Mouse (Mus musculus): ENCODE measurements around the gene Foxk1. TPM values are rescaled to one million over a fixed set of nuclear protein-coding genes. Genes with fewer than 3 reads are reported as not detected.
A peak's percentile ranks its signal among the peaks of the same experiment; 100 is the strongest.

Gene Foxk1
- polyA plus RNA-seq, 1 experiment from 2014 or later: 4.3 TPM

GRCm38 (mm10) chr5:142443994-142444393 lies 42.7 kb downstream of the Foxk1 start:
- no peaks in the 10 kb centered on the region for H3K9me3 ChIP-seq
- DNase-seq (ENCODE audit: extremely low spot score, low spot score): no peak
- peaks cover 9% of the 10 kb centered on the region; the same call in 1 of the 2 replicates for H3K27me3 ChIP-seq (ENCODE audit: poor library complexity, severe bottlenecking)
- peak overlapping the region; percentile 42; the same call in 1 of the 2 replicates for H3K27ac ChIP-seq
- H3K36me3 ChIP-seq (replicated peaks): peaks cover 6% of the 10 kb centered on the region
- peaks cover 88% of the 10 kb centered on the region for H3K4me1 ChIP-seq
- 80% methylated on average over 14 of the region's 14 CpGs for WGBS
- no peak overlapping the region for H3K4me3 ChIP-seq

GRCm38 (mm10) chr5:142444791-142445531 lies 43.7 kb downstream of the Foxk1 start:
- Histone ChIP-seq H3K4me3 (no peak overlapping the region), H3K36me3 (replicated peaks) (peaks cover 13% of the 10 kb centered on the region), H3K27me3 (ENCODE audit: poor library complexity, severe bottlenecking) (peaks cover 5% of the 10 kb centered on the region; the same call in 1 of the 2 replicates), H3K4me1 (peaks cover 78% of the 10 kb centered on the region), H3K9me3 (no peaks in the 10 kb centered on the region), H3K27ac (peak overlapping the region; percentile 69; the same call in 1 of the 2 replicates)
- WGBS: 75% methylated on average over 11 of the region's 11 CpGs
- DNase-seq (ENCODE audit: extremely low spot score, low spot score): no peak

- Histone ChIP-seq H3K27ac (peak overlapping the region; percentile 69), H3K36me3 (replicated peaks) (peaks cover 20% of the 10 kb centered on the region), H3K27me3 (ENCODE audit: poor library complexity, severe bottlenecking) (peaks cover 5% of the 10 kb centered on the region; the same call in 1 of the 2 replicates), H3K9me3 (no peaks in the 10 kb centered on the region), H3K4me3 (no peak overlapping the region), H3K4me1 (peaks cover 73% of the 10 kb centered on the region)
- DNase-seq (ENCODE audit: extremely low spot score, low spot score): no peak
- 53% methylated on average over 8 of the region's 8 CpGs for WGBS
These were observed 44.4 kb downstream of the Foxk1 start for GRCm38 (mm10) chr5:142445709-142446108.

GRCm38 (mm10) chr5:142448076-142448475 lies 46.8 kb downstream of the Foxk1 start:
- DNase-seq (ENCODE audit: extremely low spot score, low spot score): peak; percentile 91
- Histone ChIP-seq H3K36me3 (replicated peaks) (peaks cover 42% of the 10 kb centered on the region), H3K4me3 (peak overlapping the region; percentile 4; the same call in 1 of the 2 replicates), H3K27ac (peak overlapping the region; percentile 82), H3K27me3 (ENCODE audit: poor library complexity, severe bottlenecking) (no peaks in the 10 kb centered on the region), H3K9me3 (no peaks in the 10 kb centered on the region), H3K4me1 (peaks cover 66% of the 10 kb centered on the region)
- WGBS: 10% methylated on average over 9 of the region's 9 CpGs

- H3K27ac ChIP-seq: peak overlapping the region; percentile 82
These were observed 47.3 kb downstream of the Foxk1 start for GRCm38 (mm10) chr5:142448623-142449022.

GRCm38 (mm10) chr5:142450846-142451245 lies 49.5 kb downstream of the Foxk1 start:
- WGBS: 88% methylated on average over 9 of the region's 9 CpGs
- peaks cover 70% of the 10 kb centered on the region for H3K36me3 ChIP-seq (replicated peaks)
- no peak overlapping the region for H3K4me3 ChIP-seq
- no peak for DNase-seq (ENCODE audit: extremely low spot score, low spot score)
- 0 out of 2 replicates have a peak overlapping the region, but pooled peaks have one; percentile 17 for H3K27ac ChIP-seq
- H3K4me1 ChIP-seq: peaks cover 39% of the 10 kb centered on the region
- H3K27me3 ChIP-seq (ENCODE audit: poor library complexity, severe bottlenecking): no peaks in the 10 kb centered on the region
- no peaks in the 10 kb centered on the region for H3K9me3 ChIP-seq

More at GRCm38 (mm10) chr5:142448623-142449022, 47.3 kb downstream of the Foxk1 start:
- no peak for DNase-seq (ENCODE audit: extremely low spot score, low spot score)
- H3K36me3 ChIP-seq (replicated peaks): peaks cover 48% of the 10 kb centered on the region
- WGBS: 68% methylated on average over 12 of the region's 12 CpGs
- no peaks in the 10 kb centered on the region for H3K27me3 ChIP-seq (ENCODE audit: poor library complexity, severe bottlenecking)
- H3K4me1 ChIP-seq: peaks cover 61% of the 10 kb centered on the region
- H3K9me3 ChIP-seq: no peaks in the 10 kb centered on the region
- no peak overlapping the region for H3K4me3 ChIP-seq

GRCm38 (mm10) chr5:142451759-142452158 lies 50.5 kb downstream of the Foxk1 start:
- Histone ChIP-seq H3K4me3 (no peak overlapping the region), H3K9me3 (no peaks in the 10 kb centered on the region), H3K36me3 (replicated peaks) (peaks cover 79% of the 10 kb centered on the region), H3K27me3 (ENCODE audit: poor library complexity, severe bottlenecking) (no peaks in the 10 kb centered on the region), H3K4me1 (peaks cover 40% of the 10 kb centered on the region), H3K27ac (0 out of 2 replicates have a peak overlapping the region, but pooled peaks have one; percentile 17)
- whole genome bisulfite sequencing: 27% methylated on average over 1 of the region's 1 CpGs
- peak; percentile 68 for DNase-seq (ENCODE audit: extremely low spot score, low spot score)

GRCm38 (mm10) chr5:142453742-142454141 lies 52.4 kb downstream of the Foxk1 start:
- Histone ChIP-seq H3K9me3 (no peaks in the 10 kb centered on the region), H3K4me1 (peaks cover 21% of the 10 kb centered on the region), H3K4me3 (no peak overlapping the region), H3K27ac (no peak overlapping the region), H3K27me3 (ENCODE audit: poor library complexity, severe bottlenecking) (no peaks in the 10 kb centered on the region), H3K36me3 (replicated peaks) (peaks cover 98% of the 10 kb centered on the region)
- WGBS: 93% methylated on average over 13 of the region's 13 CpGs
- no peak for DNase-seq (ENCODE audit: extremely low spot score, low spot score)

- Histone ChIP-seq H3K27ac (0 out of 2 replicates have a peak overlapping the region, but pooled peaks have one; percentile 17), H3K27me3 (ENCODE audit: poor library complexity, severe bottlenecking) (no peaks in the 10 kb centered on the region), H3K9me3 (no peaks in the 10 kb centered on the region), H3K36me3 (replicated peaks) (peaks cover 92% of the 10 kb centered on the region), H3K4me3 (no peak overlapping the region), H3K4me1 (peaks cover 12% of the 10 kb centered on the region)
- DNase-seq (ENCODE audit: extremely low spot score, low spot score): no peak
- WGBS: 88% methylated on average over 15 of the region's 15 CpGs
These were observed 55.0 kb downstream of the Foxk1 start for GRCm38 (mm10) chr5:142456318-142456717.

- 90% methylated on average over 10 of the region's 10 CpGs for WGBS
- no peaks in the 10 kb centered on the region for H3K27me3 ChIP-seq (ENCODE audit: poor library complexity, severe bottlenecking)
- DNase-seq (ENCODE audit: extremely low spot score, low spot score): no peak
- H3K4me1 ChIP-seq: 0 out of 2 replicates have a peak, but pooled peaks cover 5% of the 10 kb centered on the region
- H3K9me3 ChIP-seq: no peaks in the 10 kb centered on the region
- H3K4me3 ChIP-seq: no peak overlapping the region
- no peak overlapping the region for H3K27ac ChIP-seq
- H3K36me3 ChIP-seq (replicated peaks): peaks cover 88% of the 10 kb centered on the region
These were observed 56.0 kb downstream of the Foxk1 start for GRCm38 (mm10) chr5:142457345-142457744.

- no peaks in the 10 kb centered on the region for H3K27me3 ChIP-seq (ENCODE audit: poor library complexity, severe bottlenecking)
- 91% methylated on average over 17 of the region's 17 CpGs for WGBS
- H3K9me3 ChIP-seq: no peaks in the 10 kb centered on the region
- H3K27ac ChIP-seq: no peak overlapping the region
- peaks cover 12% of the 10 kb centered on the region for H3K4me1 ChIP-seq
- DNase-seq (ENCODE audit: extremely low spot score, low spot score): no peak
- peaks cover 75% of the 10 kb centered on the region for H3K36me3 ChIP-seq (replicated peaks)
- no peak overlapping the region for H3K4me3 ChIP-seq
These were observed 57.7 kb downstream of the Foxk1 start for GRCm38 (mm10) chr5:142458791-142459557.

GRCm38 (mm10) chr5:142459834-142460233 lies 58.5 kb downstream of the Foxk1 start:
- no peaks in the 10 kb centered on the region for H3K27me3 ChIP-seq (ENCODE audit: poor library complexity, severe bottlenecking)
- no peaks in the 10 kb centered on the region for H3K9me3 ChIP-seq
- H3K36me3 ChIP-seq (replicated peaks): peaks cover 67% of the 10 kb centered on the region
- WGBS: 87% methylated on average over 5 of the region's 5 CpGs
- peaks cover 21% of the 10 kb centered on the region for H3K4me1 ChIP-seq
- no peak overlapping the region for H3K27ac ChIP-seq
- DNase-seq (ENCODE audit: extremely low spot score, low spot score): no peak
- H3K4me3 ChIP-seq: no peak overlapping the region
